Mouse (Mus musculus): ENCODE measurements around the gene Acot11. TPM values are rescaled to one million over a fixed set of nuclear protein-coding genes. Genes with fewer than 3 reads are reported as not detected.
"Not testable (repeated sequence)": the region's sequence is repeated elsewhere in the genome, so short reads cannot be mapped to it uniquely, and the experiment has no call there.

The Acot11 gene
- polyA plus RNA-seq, 1 experiment from 2014 or later: 5.0 TPM

DNA sequence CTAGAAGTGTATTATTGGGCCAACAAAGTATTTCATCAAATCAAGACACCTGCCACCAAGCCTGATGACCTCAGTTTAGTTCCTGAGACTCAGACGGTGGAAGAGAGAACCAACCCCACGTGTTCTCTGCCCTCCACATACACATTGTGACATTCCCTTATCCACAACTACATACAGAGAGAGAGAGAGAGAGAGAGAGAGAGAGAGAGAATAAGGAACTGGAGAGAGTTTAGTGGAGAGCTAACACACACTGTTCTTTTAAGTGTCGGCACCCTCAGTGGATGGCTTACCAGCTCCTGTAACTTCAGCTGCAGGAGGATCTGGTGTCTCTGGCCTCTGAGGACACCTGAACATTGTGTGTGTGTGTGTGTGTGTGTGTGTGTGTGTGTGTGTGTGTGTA lies 2.5 kb upstream of the Acot11 start:
- H3K27me3 ChIP-seq: 0 out of 2 replicates have a peak, but pooled peaks cover 3% of the 10 kb centered on the region
- H3K9ac ChIP-seq: no peak overlapping the region
- 0 out of 2 replicates have a peak, but pooled peaks cover 3% of the 10 kb centered on the region for H3K9me3 ChIP-seq (replicated peaks)
- WGBS (ENCODE audit: insufficient replicate concordance): 57% methylated on average over 3 of the region's 3 CpGs
- H3K4me3 ChIP-seq (replicated peaks): no peak overlapping the region
- DNase-seq (no peak), ATAC-seq (ENCODE audit: low read depth) (no peak)
- no peaks in the 10 kb centered on the region for H3K36me3 ChIP-seq
- H3K4me2 ChIP-seq: no peak overlapping the region
- H3K4me1 ChIP-seq (replicated peaks): peaks cover 50% of the 10 kb centered on the region
- H3K27ac ChIP-seq: peak overlapping the region; percentile 92; the same call in 1 of the 2 replicates

DNA sequence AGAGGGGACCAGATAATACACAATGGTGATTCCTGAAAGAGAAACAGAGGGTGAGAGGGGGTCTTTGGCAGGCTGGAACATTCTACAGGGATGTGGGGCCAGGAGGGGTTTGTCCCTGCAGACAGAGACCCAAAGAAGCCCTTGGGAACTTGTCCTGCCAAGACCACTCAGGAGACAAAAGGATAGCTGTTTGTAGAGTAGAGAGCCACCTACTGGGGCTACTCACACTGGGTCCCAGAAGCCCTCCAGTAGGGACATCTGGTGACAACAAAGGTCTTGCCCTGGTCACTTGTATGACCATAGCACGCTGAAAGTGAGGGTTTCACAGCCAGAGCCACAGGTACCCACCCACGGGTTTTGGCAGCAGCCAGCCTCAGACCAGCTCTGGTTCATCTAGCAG lies 1.1 kb upstream of the Acot11 start:
- DNase-seq: no peak
- Histone ChIP-seq H3K9ac (peak overlapping the region; percentile 84), H3K4me3 (replicated peaks) (peak overlapping the region; percentile 73)

DNA sequence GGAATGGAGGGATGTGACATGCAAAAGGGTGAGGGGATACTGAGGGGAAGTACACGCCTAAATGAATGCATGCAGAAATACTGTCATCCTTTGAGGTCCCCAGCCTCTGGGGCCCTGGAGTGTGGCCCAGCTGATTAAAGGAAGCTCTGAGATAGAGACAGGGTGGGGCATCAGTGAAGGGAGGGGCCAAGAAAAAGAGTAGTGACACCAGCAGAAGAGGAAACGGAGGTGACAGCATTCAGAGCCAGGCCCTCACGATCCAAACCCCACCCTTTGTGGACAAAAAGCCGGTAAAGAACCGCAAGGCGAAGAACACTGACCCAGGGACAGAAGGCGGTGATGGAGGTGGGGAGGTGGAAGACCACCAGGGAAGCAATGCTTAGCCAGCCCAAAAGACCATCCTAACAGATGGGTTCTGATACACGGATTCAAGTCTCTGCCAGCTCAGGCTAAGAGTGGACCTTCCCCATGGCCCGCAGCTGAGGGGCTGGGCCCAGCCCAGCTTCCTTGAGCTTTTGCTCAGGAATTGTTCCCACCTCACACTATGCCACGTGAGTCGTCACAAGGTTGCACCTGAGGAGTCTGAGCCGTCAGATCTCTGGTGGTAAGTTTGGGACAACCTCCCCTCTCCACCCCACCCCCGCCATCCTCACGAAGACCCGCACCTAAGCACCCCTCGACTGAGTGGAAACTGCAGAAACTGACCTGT lies 443 bp downstream of the Acot11 start:
- 7% methylated on average over 16 of the region's 16 CpGs for WGBS (ENCODE audit: insufficient replicate concordance)

More for the DNA sequence above, 1.1 kb upstream of the Acot11 start:
- Histone ChIP-seq H3K36me3 (peaks cover 10% of the 10 kb centered on the region), H3K9me3 (replicated peaks) (0 out of 2 replicates have a peak, but pooled peaks cover 7% of the 10 kb centered on the region), H3K4me2 (peak overlapping the region; percentile 88), H3K27me3 (0 out of 2 replicates have a peak, but pooled peaks cover 3% of the 10 kb centered on the region), H3K4me1 (replicated peaks) (peaks cover 63% of the 10 kb centered on the region), H3K27ac (peak overlapping the region; percentile 92)
- 46% methylated on average over 2 of the region's 2 CpGs for WGBS (ENCODE audit: insufficient replicate concordance)
- ATAC-seq (ENCODE audit: low read depth): no peak

DNA sequence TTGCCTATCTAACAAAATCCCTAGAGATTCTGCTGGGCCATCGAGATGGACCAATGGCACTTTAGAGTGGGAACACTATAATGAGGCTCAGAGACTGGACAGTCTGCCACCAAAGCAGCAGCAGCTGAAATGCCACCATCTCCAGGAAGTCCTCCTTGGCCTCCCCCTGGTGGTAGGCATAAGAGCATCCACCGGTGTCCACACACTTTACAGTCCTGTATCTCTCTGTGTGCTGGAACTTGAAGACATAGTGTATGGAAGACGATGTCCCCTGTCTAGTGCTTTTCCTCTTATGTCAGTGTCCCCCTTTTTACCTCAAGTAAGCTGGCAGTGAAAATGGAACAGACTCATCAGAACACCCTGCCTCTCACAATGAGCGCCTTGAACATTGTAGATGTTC lies 1.0 kb downstream of the Acot11 start:
- ATAC-seq (ENCODE audit: low read depth) (peak; percentile 59), DNase-seq (peak; percentile 45)
- Histone ChIP-seq H3K27ac (peak overlapping the region; percentile 92), H3K4me2 (peak overlapping the region; percentile 88), H3K9me3 (replicated peaks) (0 out of 2 replicates have a peak, but pooled peaks cover 4% of the 10 kb centered on the region), H3K4me3 (replicated peaks) (peak overlapping the region; percentile 73), H3K4me1 (replicated peaks) (peaks cover 82% of the 10 kb centered on the region), H3K36me3 (peaks cover 10% of the 10 kb centered on the region), H3K27me3 (0 out of 2 replicates have a peak, but pooled peaks cover 3% of the 10 kb centered on the region), H3K9ac (peak overlapping the region; percentile 74)
- WGBS (ENCODE audit: insufficient replicate concordance): 26% methylated on average over 4 of the region's 4 CpGs

More for the DNA sequence above, 443 bp downstream of the Acot11 start:
- peak overlapping the region; percentile 92 for H3K27ac ChIP-seq
- peaks cover 10% of the 10 kb centered on the region for H3K36me3 ChIP-seq
- H3K9me3 ChIP-seq (replicated peaks): 0 out of 2 replicates have a peak, but pooled peaks cover 4% of the 10 kb centered on the region
- peaks cover 77% of the 10 kb centered on the region for H3K4me1 ChIP-seq (replicated peaks)
- peak; percentile 93 for ATAC-seq (ENCODE audit: low read depth)
- 0 out of 2 replicates have a peak, but pooled peaks cover 3% of the 10 kb centered on the region for H3K27me3 ChIP-seq
- H3K9ac ChIP-seq: peak overlapping the region; percentile 84
- H3K4me2 ChIP-seq: peak overlapping the region; percentile 88
- H3K4me3 ChIP-seq (replicated peaks): peak overlapping the region; percentile 73
- DNase-seq: peak; percentile 81

- Histone ChIP-seq H3K4me3 (replicated peaks) (peak overlapping the region; percentile 35), H3K4me2 (peak overlapping the region; percentile 58), H3K36me3 (peaks cover 10% of the 10 kb centered on the region), H3K9ac (peak overlapping the region; percentile 60), H3K9me3 (replicated peaks) (0 out of 2 replicates have a peak, but pooled peaks cover 4% of the 10 kb centered on the region), H3K27me3 (no peaks in the 10 kb centered on the region), H3K4me1 (replicated peaks) (peaks cover 72% of the 10 kb centered on the region), H3K27ac (peak overlapping the region; percentile 18; the same call in 1 of the 2 replicates)
- 20% methylated on average over 15 of the region's 15 CpGs for WGBS (ENCODE audit: insufficient replicate concordance)
- peak; percentile 35; the same call in 1 of the 2 replicates for ATAC-seq (ENCODE audit: low read depth)
- DNase-seq: peak; percentile 76
These were observed 4.9 kb downstream of the Acot11 start for GRCm38 (mm10) chr4:106799772-106800336.

DNA sequence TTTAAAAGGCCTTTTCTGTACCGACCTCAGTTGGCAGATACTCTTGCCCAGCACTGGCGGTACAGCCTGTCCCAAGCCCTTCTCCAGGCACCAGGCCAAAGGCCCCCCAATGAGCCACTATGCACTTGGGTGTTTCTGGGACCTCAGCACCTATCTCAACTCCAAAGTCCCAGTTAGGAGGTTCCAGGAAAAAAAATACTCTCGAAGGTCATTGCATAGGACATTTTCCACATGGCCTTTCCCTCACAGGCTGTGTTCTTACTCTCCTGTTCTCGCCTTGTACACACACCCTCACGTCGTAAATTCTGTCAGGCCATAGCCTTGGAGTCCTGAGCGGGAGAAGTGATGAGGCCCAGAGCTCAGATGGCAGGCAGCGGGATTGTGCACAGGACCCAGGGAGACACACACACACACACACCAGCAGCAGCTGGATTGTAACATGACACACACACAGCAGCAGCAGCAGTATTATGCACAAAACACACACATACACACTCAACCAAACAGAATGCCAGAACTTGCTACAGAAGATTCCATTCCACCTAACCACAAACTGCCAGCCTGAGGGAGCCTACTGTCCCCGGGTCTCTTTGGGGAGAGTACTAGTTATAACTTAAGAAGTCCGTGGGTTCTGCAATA lies 5.8 kb downstream of the Acot11 start:
- peaks cover 73% of the 10 kb centered on the region for H3K4me1 ChIP-seq (replicated peaks)
- ATAC-seq (ENCODE audit: low read depth): no peak
- no peak for DNase-seq
- WGBS (ENCODE audit: insufficient replicate concordance): 65% methylated on average over 10 of the region's 10 CpGs
- H3K9ac ChIP-seq: peak overlapping the region; percentile 60; the same call in 1 of the 2 replicates
- no peaks in the 10 kb centered on the region for H3K27me3 ChIP-seq
- H3K4me3 ChIP-seq (replicated peaks): peak overlapping the region; percentile 35
- peaks cover 10% of the 10 kb centered on the region for H3K36me3 ChIP-seq
- peak overlapping the region; percentile 58 for H3K4me2 ChIP-seq
- peak overlapping the region; percentile 18 for H3K27ac ChIP-seq
- 0 out of 2 replicates have a peak, but pooled peaks cover 4% of the 10 kb centered on the region for H3K9me3 ChIP-seq (replicated peaks)

DNA sequence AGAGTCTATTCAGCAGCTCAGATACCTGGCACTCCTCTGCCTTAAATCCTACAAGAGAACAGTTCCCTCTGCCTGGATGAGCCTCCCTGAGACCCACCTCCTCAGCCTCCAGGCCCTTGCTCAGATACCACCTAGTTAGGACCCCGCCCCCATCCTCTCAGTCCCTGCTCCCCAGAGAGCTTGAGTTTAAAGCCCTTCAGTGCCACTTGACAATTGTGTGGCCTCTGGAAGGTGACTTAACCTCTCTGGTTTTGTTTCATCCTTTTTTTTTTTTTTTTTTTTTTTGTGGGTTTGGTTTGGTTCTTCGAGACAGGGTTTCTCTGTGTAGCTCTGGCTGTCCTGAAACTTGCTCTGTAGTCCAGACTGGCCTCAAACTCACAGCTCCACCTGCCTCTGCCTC lies 9.5 kb downstream of the Acot11 start:
- Histone ChIP-seq H3K4me3 (replicated peaks) (no peak overlapping the region), H3K36me3 (no peaks in the 10 kb centered on the region), H3K27me3 (no peaks in the 10 kb centered on the region), H3K4me2 (no peak overlapping the region), H3K4me1 (replicated peaks) (peaks cover 73% of the 10 kb centered on the region), H3K9me3 (replicated peaks) (no peaks in the 10 kb centered on the region), H3K27ac (peak overlapping the region; percentile 48), H3K9ac (no peak overlapping the region)
- DNase-seq: no peak
- ATAC-seq (ENCODE audit: low read depth): no peak
- WGBS (ENCODE audit: insufficient replicate concordance): 79% methylated on average over 2 of the region's 2 CpGs

GRCm38 (mm10) chr4:106794247-106794646 lies 10.6 kb downstream of the Acot11 start:
- peaks cover 73% of the 10 kb centered on the region for H3K4me1 ChIP-seq (replicated peaks)
- peak; percentile 39 for ATAC-seq (ENCODE audit: low read depth)
- no peak for DNase-seq
- H3K9me3 ChIP-seq (replicated peaks): no peaks in the 10 kb centered on the region
- peak overlapping the region; percentile 9; the same call in 1 of the 2 replicates for H3K4me2 ChIP-seq
- peak overlapping the region; percentile 48 for H3K27ac ChIP-seq
- H3K9ac ChIP-seq: no peak overlapping the region
- no peaks in the 10 kb centered on the region for H3K36me3 ChIP-seq
- 18% methylated on average over 7 of the region's 7 CpGs for WGBS (ENCODE audit: insufficient replicate concordance)
- no peaks in the 10 kb centered on the region for H3K27me3 ChIP-seq
- H3K4me3 ChIP-seq (replicated peaks): no peak overlapping the region

DNA sequence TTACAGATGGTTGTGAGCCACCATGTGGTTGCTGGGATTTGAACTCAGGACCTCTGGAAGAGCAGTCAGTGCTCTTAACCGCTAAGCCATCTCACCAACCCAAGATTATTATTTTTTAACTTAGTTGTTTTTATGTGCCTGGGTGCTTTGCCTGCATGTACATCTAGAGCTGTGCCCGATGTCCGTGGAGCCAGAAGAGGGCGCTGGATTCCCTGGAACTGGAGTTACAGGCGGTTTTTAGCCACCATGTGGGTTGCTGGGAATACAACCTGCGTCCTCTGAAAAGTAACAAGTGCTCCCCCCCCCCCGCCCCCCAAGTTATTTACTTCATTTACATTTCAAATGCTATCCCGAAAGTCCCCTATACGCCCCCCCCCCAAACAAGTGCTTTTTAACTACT lies 11.0 kb downstream of the Acot11 start:
- not testable (repeated sequence) for H3K4me2 ChIP-seq; H3K9me3 ChIP-seq (replicated peaks); H3K9ac ChIP-seq; H3K4me3 ChIP-seq (replicated peaks); H3K27me3 ChIP-seq; ATAC-seq (ENCODE audit: low read depth); H3K36me3 ChIP-seq; DNase-seq; H3K27ac ChIP-seq
- 86% methylated on average over 9 of the region's 9 CpGs for WGBS (ENCODE audit: insufficient replicate concordance)
- H3K4me1 ChIP-seq (replicated peaks): peaks cover 73% of the 10 kb centered on the region

DNA sequence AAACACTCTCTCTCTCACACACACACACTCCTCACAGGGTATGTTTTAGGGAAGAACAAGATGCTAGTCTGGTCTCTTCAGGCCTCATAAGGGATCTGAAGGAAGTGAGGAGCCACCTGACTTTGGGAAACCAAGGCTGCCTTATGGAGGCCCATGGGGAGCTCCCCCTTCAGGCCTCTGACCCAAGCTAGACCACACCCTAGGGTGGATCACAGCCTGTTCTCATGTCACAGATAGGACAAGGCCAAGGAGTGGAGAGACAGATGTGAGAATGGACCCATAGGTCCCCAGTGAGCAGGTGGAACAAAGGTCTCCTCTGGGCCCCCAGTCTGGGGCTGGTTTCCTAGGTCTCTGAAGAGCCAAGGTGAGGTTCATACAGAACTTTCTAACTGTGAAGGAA lies 12.5 kb downstream of the Acot11 start:
- no peaks in the 10 kb centered on the region for H3K36me3 ChIP-seq
- H3K4me3 ChIP-seq (replicated peaks): 0 out of 2 replicates have a peak overlapping the region, but pooled peaks have one; percentile 10
- H3K9ac ChIP-seq: peak overlapping the region; percentile 55
- H3K27me3 ChIP-seq: no peaks in the 10 kb centered on the region
- ATAC-seq (ENCODE audit: low read depth) (peak; percentile 97), DNase-seq (peak; percentile 68)
- H3K9me3 ChIP-seq (replicated peaks): no peaks in the 10 kb centered on the region
- peaks cover 83% of the 10 kb centered on the region for H3K4me1 ChIP-seq (replicated peaks)
- H3K4me2 ChIP-seq: peak overlapping the region; percentile 59
- H3K27ac ChIP-seq: peak overlapping the region; percentile 76

DNA sequence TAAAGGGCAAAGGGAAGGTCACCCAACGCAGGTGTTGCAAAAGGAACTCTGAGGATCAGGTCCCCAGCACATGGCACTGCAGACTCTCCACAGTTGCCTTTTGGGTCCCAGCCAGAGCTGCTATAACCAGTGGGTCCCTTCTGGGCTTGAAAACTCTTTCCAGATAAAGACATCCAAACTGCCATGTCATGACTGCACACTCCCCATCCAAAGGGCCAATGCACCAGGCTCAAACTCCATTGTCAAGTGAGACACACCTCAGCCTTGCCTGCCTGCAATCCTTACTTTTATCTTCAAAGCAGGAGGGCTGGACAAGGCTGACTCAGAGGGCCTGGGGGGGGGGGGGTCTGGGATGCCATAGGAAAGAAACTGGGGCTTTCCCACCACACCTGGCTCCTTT lies 13.9 kb downstream of the Acot11 start:
- 90% methylated on average over 1 of the region's 1 CpGs for WGBS (ENCODE audit: insufficient replicate concordance)

More for the DNA sequence above, 13.9 kb downstream of the Acot11 start:
- Histone ChIP-seq H3K4me2 (peak overlapping the region; percentile 33), H3K4me3 (replicated peaks) (no peak overlapping the region), H3K4me1 (replicated peaks) (peaks cover 96% of the 10 kb centered on the region), H3K9ac (peak overlapping the region; percentile 18), H3K9me3 (replicated peaks) (no peaks in the 10 kb centered on the region), H3K36me3 (no peaks in the 10 kb centered on the region), H3K27me3 (no peaks in the 10 kb centered on the region), H3K27ac (peak overlapping the region; percentile 76)
- DNase-seq: no peak
- peak; percentile 40 for ATAC-seq (ENCODE audit: low read depth)
